Mouse (Mus musculus) thymus, adult 18-20 months (tissue): ENCODE results near the gene Naaladl1.
A peak's percentile ranks its signal among the peaks of the same experiment; 100 is the strongest.
"Not testable (repeated sequence)": the region's sequence is repeated elsewhere in the genome, so short reads cannot be mapped to it uniquely, and the experiment has no call there.

ENCODE experiments used
- DNase-seq, 2 experiments: peaks; one replicate each; pipeline ENCODE4 v3.0.0; 2022; ENCODE audit warnings: mixed read lengths in 2 of 2

Gene Naaladl1

DNA sequence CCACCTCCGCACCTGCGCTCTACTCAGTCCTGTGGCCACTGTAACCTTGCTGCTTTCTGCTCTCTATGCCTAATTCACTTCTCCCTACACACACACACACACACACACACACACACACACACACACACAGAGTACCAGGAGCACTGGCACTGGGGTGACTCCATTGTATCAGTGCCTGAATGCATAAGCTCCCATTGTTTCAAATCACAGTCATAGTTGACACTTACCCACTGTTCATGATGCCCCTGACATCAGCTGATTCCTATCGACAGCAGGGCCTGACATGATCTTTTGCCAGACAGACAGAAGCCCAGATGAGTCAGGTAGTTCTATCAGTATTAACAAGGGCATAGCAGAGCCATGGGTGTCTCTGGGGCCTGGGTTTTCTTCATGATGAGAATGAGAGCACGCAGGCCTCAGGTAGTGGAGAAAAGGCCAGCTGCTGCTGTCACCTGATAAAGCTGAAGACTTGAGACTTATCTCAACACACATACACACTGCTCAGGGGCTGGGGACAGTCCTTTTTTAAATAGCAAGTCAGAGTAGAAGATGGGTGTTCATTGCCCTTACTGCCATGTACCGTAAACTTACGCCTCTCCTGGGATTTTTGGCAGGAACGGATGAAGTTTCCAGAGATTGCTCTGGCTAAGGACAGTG lies 26.7 kb downstream of the Naaladl1 start:
- no peak for DNase-seq

DNA sequence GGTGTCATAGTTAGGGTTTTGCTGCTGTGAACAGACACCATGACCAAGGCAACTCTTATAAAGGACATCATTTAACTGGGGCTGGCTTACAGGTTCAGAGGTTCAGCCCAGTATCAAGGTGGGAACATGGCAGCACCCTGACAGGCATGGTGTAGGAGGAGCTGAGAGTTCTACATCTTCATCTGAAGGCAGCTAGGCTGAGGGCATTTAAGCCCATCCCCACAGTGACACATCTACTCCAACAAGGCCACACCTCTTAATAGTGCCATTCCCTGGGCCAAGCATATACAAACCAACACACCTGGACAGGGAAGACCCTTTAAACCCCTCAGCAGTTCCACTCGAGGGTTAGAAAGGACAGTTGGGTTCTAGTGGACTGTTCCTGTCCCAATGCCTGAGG lies 27.6 kb downstream of the Naaladl1 start:
- not testable (repeated sequence) for DNase-seq

GRCm38 (mm10) chr19:6136397-6136796 lies 30.8 kb downstream of the Naaladl1 start:
- DNase-seq = no peak

DNA sequence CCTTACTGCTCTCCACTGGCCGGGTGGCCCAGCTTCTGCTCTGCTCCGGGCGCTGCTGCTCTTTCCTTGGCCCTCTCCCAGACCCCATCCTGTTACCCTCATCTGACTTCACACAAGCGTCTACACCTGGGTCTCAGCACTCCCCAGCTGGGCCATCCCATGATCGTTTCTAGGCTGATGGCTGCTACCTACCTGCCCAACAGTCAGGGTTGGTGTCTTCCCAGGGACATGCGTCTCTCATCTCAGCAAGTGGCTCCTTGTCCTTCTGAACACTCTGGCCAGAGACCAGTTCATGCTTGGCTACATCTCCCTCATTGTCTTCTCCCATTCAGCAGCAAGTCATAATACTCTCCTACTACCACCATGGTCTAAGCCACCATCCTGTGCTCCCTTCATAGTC lies 34.1 kb downstream of the Naaladl1 start:
- DNase-seq = no peak

- DNase-seq = no peak
These were observed 34.7 kb downstream of the Naaladl1 start for GRCm38 (mm10) chr19:6140374-6140677.

DNA sequence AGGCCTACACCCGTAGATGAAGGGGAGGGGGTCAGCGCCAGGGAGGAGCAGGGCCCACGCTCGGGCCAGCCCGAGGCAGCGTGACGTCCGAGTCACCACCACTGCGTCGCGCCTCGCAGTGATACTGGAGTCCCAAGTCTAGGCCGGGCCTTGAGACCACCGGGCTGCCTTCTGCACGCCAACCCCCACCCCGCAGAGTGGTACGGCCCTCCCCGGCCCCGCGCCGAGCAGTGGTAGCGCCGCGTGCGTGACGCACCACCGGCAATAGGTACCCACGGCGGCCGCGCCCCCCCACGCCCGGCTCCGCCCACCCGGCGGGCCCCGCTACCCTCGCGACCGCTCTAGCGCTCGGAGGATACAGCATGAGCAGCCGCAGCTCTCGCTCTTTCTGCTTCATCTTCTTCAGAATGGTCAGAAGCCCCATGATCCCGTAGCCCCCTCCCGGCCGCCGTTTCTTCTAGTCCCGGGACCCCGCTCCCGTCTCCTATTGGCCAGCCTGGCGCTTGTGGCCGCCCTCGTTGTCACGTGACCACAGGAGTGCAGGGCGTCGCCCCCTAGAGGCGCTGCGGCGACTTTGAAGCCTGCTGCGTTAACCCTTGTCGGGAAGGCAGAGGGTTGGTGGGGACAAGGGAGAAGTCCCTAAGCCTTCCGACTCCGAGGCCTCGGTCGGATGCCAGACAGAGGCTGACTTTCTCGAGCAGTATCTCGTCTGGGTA lies 35.3 kb downstream of the Naaladl1 start, which contains the start of gene Batf2:
Gene Batf2, plus strand, starts transcription at position 306 of the 716 bp plus-strand sequence.
- DNase-seq = peak; percentile 84 to 89

DNA sequence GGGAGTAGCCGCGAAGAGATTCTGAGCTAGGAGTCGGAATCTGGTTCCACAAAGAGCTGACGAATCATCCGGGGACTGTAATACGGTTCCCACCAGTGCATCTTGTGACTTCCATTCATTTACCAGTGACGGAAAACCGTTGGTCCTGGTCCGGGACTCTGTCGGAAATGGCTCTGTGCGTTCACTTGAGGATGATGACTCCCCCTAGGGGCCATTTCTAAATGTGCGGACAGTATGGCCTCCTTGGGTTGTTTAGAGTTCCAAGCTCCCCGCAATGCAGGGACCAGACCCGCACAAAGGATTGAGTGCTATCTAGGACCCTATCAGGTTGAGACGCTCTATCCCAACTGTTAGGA lies 35.8 kb downstream of the Naaladl1 start, which contains the start of gene Arl2:
Gene Arl2, minus strand, starts transcription at position 155 of the 356 bp plus-strand sequence.
- peak; percentile 52 to 74 for DNase-seq

DNA sequence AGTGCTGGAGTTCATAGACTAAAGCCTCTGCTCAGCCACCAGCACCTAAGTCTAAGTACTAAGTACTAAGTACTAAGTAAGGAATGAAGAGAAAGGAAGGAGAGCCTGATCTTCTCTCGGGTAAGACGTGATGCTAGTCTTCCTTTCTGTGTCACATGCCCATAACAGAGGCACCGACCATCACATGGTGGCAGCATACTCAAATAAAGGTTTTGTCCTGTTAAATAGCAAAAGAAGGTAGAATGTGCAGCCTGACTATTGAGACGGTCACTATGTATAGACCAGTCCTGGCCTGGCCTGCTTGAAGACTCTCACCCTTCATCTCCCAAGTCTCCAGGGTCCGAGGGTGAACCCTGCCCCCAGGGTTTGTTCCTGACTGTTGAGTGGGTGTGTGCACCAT lies 39.3 kb downstream of the Naaladl1 start:
- DNase-seq = no peak

GRCm38 (mm10) chr19:6155174-6155573 lies 49.6 kb downstream of the Naaladl1 start:
- DNase-seq = no peak

DNA sequence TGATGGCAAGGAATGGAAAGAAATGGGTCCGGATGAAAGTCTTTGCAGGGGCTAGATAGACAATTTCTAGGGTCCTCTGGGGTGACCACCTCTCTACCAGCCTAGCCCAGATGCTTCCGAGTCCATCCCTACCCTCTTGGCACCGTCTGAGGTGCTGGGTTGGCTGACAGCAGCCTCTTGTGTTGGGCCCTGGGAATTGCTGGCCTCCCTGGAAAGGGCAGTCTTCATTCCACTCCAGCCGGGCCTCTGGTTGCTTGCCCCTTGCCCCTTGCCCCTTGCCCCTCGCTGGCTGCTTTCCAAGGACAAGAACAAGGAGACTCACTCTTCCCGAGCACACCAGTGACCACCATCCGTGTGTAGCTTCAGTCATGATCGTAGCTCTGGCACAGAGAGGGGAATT lies 50.8 kb downstream of the Naaladl1 start:
- DNase-seq = no peak

DNA sequence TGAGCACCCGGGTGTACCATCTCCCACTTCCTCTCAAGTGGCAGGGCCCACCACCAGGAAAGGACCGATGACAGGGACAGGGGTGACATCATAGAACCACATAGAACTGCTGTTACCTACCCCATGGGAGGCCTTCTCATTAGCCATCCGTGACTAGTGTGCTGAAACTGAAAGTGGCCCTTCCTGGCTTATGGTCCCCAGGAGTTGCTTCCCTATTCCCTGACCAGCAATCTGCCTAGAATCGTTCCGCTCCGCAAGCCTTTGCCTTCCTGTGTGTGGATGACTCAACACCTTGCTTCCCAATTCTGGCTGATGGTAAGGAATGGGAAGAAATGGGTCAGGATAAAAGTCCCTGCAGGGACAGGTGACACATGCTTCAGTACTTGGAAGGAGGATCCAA lies 51.6 kb downstream of the Naaladl1 start:
- DNase-seq = no peak

DNA sequence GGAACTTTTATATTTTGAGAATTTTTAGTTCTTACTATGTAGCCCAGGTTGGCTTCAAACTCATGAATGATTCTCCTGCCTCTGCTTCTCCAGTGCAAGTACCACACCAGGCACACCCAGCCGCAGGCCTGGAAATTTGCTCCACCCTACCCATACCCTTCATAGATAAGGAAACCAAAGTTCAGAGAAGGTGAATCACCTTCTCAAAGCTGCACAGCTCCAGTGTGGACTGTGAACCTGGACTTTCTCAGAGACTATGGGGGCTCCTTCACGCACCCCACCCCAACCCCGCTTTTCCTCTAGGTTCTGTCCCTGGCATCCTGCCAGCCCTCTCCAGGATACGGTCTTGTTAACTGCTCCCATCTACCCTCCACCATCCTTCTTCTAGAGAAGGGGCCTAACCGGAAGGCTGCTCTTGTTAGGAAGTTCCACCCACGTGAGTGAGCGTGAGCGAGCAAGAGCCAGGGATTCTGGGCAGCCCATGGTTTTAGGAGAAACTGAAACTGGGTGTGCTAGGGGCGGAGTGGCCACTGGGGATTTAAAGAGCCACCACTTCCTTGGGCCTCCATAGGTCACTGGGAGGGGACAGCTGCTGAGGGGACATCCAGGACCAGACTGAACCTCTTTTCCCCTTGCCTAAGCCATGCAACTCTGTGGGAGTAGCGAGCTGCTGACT lies 58.4 kb downstream of the Naaladl1 start:
- no peak for DNase-seq
